Mouse (Mus musculus): ENCODE results near the gene Plxdc1. TPM values are rescaled to one million over a fixed set of nuclear protein-coding genes. Genes with fewer than 3 reads are reported as not detected.
A peak's percentile ranks its signal among the peaks of the same experiment; 100 is the strongest.

Gene Plxdc1
- polyA plus RNA-seq, 2 experiments = 0.20 to 0.38 TPM

GRCm38 (mm10) chr11:97896655-97897054 is 89.6 kb downstream of the Plxdc1 start:
- no peak for ATAC-seq (ENCODE audit: insufficient read depth)
- Histone ChIP-seq H3K4me1 (replicated peaks; ENCODE audit: control insufficient read depth in 2 of 2, insufficient read depth in 2 of 2, low read length in 1 of 2) (no peaks in the 10 kb centered on the region), H3K27ac (no peak overlapping the region), H3K4me3 (ENCODE audit: insufficient read depth in 1 of 2, low read depth in 2 of 2, low read length in 2 of 2) (no peak overlapping the region), H3K9ac (replicated peaks) (no peak overlapping the region), H3K36me3 (replicated peaks; ENCODE audit: control insufficient read depth, insufficient read depth, low read depth) (no peaks in the 10 kb centered on the region), H3K27me3 (ENCODE audit: control insufficient read depth, insufficient read depth, low read length) (no peaks in the 10 kb centered on the region), H3K9me3 (ENCODE audit: control insufficient read depth, low read length) (no peaks in the 10 kb centered on the region), H3K4me2 (ENCODE audit: low read depth) (no peak overlapping the region)
- TF ChIP-seq CTCF (IDR thresholded peaks at IDR 0.05; ENCODE audit: low read depth) (no peak), EP300 (IDR thresholded peaks at IDR 0.05; ENCODE audit: low read depth) (no peak)
- 56% methylated on average over 4 of the region's 4 CpGs for WGBS (ENCODE audit: insufficient replicate concordance)
- no peak for DNase-seq (ENCODE audit: low read depth in 3 of 3, low spot score in 3 of 3)

- DNase-seq (ENCODE audit: low read depth in 3 of 3, low spot score in 3 of 3) (no peak), ATAC-seq (ENCODE audit: insufficient read depth) (no peak)
- TF ChIP-seq EP300 (IDR thresholded peaks at IDR 0.05; ENCODE audit: low read depth) (no peak), CTCF (IDR thresholded peaks at IDR 0.05; ENCODE audit: low read depth) (no peak)
- Histone ChIP-seq H3K4me1 (replicated peaks; ENCODE audit: control insufficient read depth in 2 of 2, insufficient read depth in 2 of 2, low read length in 1 of 2) (no peaks in the 10 kb centered on the region), H3K4me2 (ENCODE audit: low read depth) (no peak overlapping the region), H3K27me3 (ENCODE audit: control insufficient read depth, insufficient read depth, low read length) (no peaks in the 10 kb centered on the region), H3K9ac (replicated peaks) (no peak overlapping the region), H3K36me3 (replicated peaks; ENCODE audit: control insufficient read depth, insufficient read depth, low read depth) (no peaks in the 10 kb centered on the region), H3K9me3 (ENCODE audit: control insufficient read depth, low read length) (no peaks in the 10 kb centered on the region), H3K4me3 (ENCODE audit: insufficient read depth in 1 of 2, low read depth in 2 of 2, low read length in 2 of 2) (no peak overlapping the region), H3K27ac (no peak overlapping the region)
- 66% methylated on average over 5 of the region's 5 CpGs for WGBS (ENCODE audit: insufficient replicate concordance)
Measured at GRCm38 (mm10) chr11:97891821-97892220, 94.4 kb downstream of the Plxdc1 start.

- no peaks in the 10 kb centered on the region for H3K9me3 ChIP-seq (ENCODE audit: control insufficient read depth, low read length)
- H3K36me3 ChIP-seq (replicated peaks; ENCODE audit: control insufficient read depth, insufficient read depth, low read depth) = no peaks in the 10 kb centered on the region
- peaks cover 3 to 9% of the 10 kb centered on the region in 2 experiments; a peak in 2 of 4 replicates for H3K4me1 ChIP-seq (replicated peaks; ENCODE audit: control insufficient read depth in 2 of 2, insufficient read depth in 2 of 2, low read length in 1 of 2)
- no peak for TF ChIP-seq CTCF (IDR thresholded peaks at IDR 0.05; ENCODE audit: low read depth)
- TF ChIP-seq EP300 (IDR thresholded peaks at IDR 0.05; ENCODE audit: low read depth) = no peak
- no peak for ATAC-seq (ENCODE audit: insufficient read depth)
- no peak overlapping the region; a peak in 1 of 4 replicates for H3K4me3 ChIP-seq (ENCODE audit: insufficient read depth in 1 of 2, low read depth in 2 of 2, low read length in 2 of 2)
- H3K27ac ChIP-seq = no peak overlapping the region
- H3K4me2 ChIP-seq (ENCODE audit: low read depth) = peak overlapping the region; percentile 84
- no peak for DNase-seq (ENCODE audit: low read depth in 3 of 3, low spot score in 3 of 3)
- no peaks in the 10 kb centered on the region for H3K27me3 ChIP-seq (ENCODE audit: control insufficient read depth, insufficient read depth, low read length)
- WGBS (ENCODE audit: insufficient replicate concordance) = 62% methylated on average over 2 of the region's 2 CpGs
- H3K9ac ChIP-seq (replicated peaks) = no peak overlapping the region
Measured at GRCm38 (mm10) chr11:97885296-97885915, 100.8 kb downstream of the Plxdc1 start.

- ATAC-seq (ENCODE audit: insufficient read depth) (no peak), DNase-seq (ENCODE audit: low read depth in 3 of 3, low spot score in 3 of 3) (no peak)
- Histone ChIP-seq H3K9me3 (ENCODE audit: control insufficient read depth, low read length) (no peaks in the 10 kb centered on the region), H3K4me2 (ENCODE audit: low read depth) (peak overlapping the region; percentile 84), H3K4me3 (ENCODE audit: insufficient read depth in 1 of 2, low read depth in 2 of 2, low read length in 2 of 2) (peak overlapping the region; percentile 70 to 85), H3K9ac (replicated peaks) (peak overlapping the region; percentile 58), H3K27me3 (ENCODE audit: control insufficient read depth, insufficient read depth, low read length) (no peaks in the 10 kb centered on the region), H3K4me1 (replicated peaks; ENCODE audit: control insufficient read depth in 2 of 2, insufficient read depth in 2 of 2, low read length in 1 of 2) (peaks cover 3 to 9% of the 10 kb centered on the region in 2 experiments; a peak in 2 of 4 replicates), H3K27ac (peak overlapping the region; percentile 72), H3K36me3 (replicated peaks; ENCODE audit: control insufficient read depth, insufficient read depth, low read depth) (no peaks in the 10 kb centered on the region)
- WGBS (ENCODE audit: insufficient replicate concordance) = 33% methylated on average over 7 of the region's 7 CpGs
- TF ChIP-seq EP300 (IDR thresholded peaks at IDR 0.05; ENCODE audit: low read depth) (no peak), CTCF (IDR thresholded peaks at IDR 0.05; ENCODE audit: low read depth) (no peak)
Measured at GRCm38 (mm10) chr11:97884601-97885185, 101.6 kb downstream of the Plxdc1 start.

GRCm38 (mm10) chr11:97883918-97884600 is 102.2 kb downstream of the Plxdc1 start, which contains the start of gene Fbxo47:
TSS of gene Fbxo47 (minus strand) at chr11:97884154.
- WGBS (ENCODE audit: insufficient replicate concordance) = under 1% methylated on average over 37 of the region's 37 CpGs
- DNase-seq (ENCODE audit: low read depth in 3 of 3, low spot score in 3 of 3) = peak; percentile 95 to 97 (median 97)
- TF ChIP-seq EP300 (IDR thresholded peaks at IDR 0.05; ENCODE audit: low read depth) = no peak
- peak; percentile 83 for TF ChIP-seq CTCF (IDR thresholded peaks at IDR 0.05; ENCODE audit: low read depth)

More at GRCm38 (mm10) chr11:97883918-97884600, 102.2 kb downstream of the Plxdc1 start, which contains the start of gene Fbxo47:
- Histone ChIP-seq H3K36me3 (replicated peaks; ENCODE audit: control insufficient read depth, insufficient read depth, low read depth) (no peaks in the 10 kb centered on the region), H3K27me3 (ENCODE audit: control insufficient read depth, insufficient read depth, low read length) (no peaks in the 10 kb centered on the region), H3K9me3 (ENCODE audit: control insufficient read depth, low read length) (no peaks in the 10 kb centered on the region), H3K4me3 (ENCODE audit: insufficient read depth in 1 of 2, low read depth in 2 of 2, low read length in 2 of 2) (peak within 1 kb of the TSS; percentile 85 to 98), H3K9ac (replicated peaks) (peak within 1 kb of the TSS; percentile 84), H3K27ac (peak within 1 kb of the TSS; percentile 80), H3K4me1 (replicated peaks; ENCODE audit: control insufficient read depth in 2 of 2, insufficient read depth in 2 of 2, low read length in 1 of 2) (peaks cover 3 to 9% of the 10 kb centered on the region in 2 experiments; a peak in 2 of 4 replicates), H3K4me2 (ENCODE audit: low read depth) (peak within 1 kb of the TSS; percentile 84)
- ATAC-seq (ENCODE audit: insufficient read depth) = peak; percentile 92

Data from liver, embryonic 14.5 days (tissue).